Mouse (Mus musculus) brain, embryonic 14.5 days (tissue): ENCODE results near the gene Cradd. TPM values are rescaled to one million over a fixed set of nuclear protein-coding genes. Genes with fewer than 3 reads are reported as not detected.
A peak's percentile ranks its signal among the peaks of the same experiment; 100 is the strongest.

ENCODE experiments used
- DNase-seq: peaks from one replicate; pipeline ENCODE4 v3.0.0-alpha.2; 2011; ENCODE audit warnings: low read depth
- CTCF ChIP-seq: fragments of 200-500 bp; IDR thresholded peaks from 2 replicates; pipeline ENCODE4 v1.5.1; 2012; ENCODE audit warnings: inconsistent platforms, mild to moderate bottlenecking, moderate library complexity, borderline replicate concordance; ENCODE audit not compliant: insufficient read depth, insufficient read length; ENCODE audit errors: extremely low read depth
- POLR2A ChIP-seq: fragments of 200-500 bp; IDR thresholded peaks from 2 replicates; pipeline ENCODE4 v1.6.1; 2012; ENCODE audit warnings: mild to moderate bottlenecking, inconsistent platforms, borderline replicate concordance; ENCODE audit not compliant: poor library complexity, insufficient read depth, insufficient read length, severe bottlenecking; ENCODE audit errors: extremely low read depth
- polyA plus RNA-seq: library from polyadenylated mRNA; depleted of rRNA; stranded (reverse); fragments of >200 nt; gene quantifications from 2 replicates; pipeline ENCODE4 v1.2.3, GENCODE M21; 2012; rRNA removed

Cradd gene
- 10.1 and 10.8 TPM in 2 replicates for polyA plus RNA-seq

- peak; percentile 99 for DNase-seq
Measured at GRCm38 (mm10) chr10:95323393-95324277, at the start of gene Cradd. Gene Cradd, minus strand, starts transcription at chr10:95324133.

GRCm38 (mm10) chr10:95373340-95373739, 49.4 kb upstream of the Cradd start:
- no peak for TF ChIP-seq CTCF
- no peak for TF ChIP-seq POLR2A
- DNase-seq, result peak; percentile 76

More at GRCm38 (mm10) chr10:95323393-95324277, at the start of gene Cradd:
- no peak for TF ChIP-seq CTCF
- TF ChIP-seq POLR2A, result peak; percentile 31; the same call in 1 of the 2 replicates

- DNase-seq, result no peak
- TF ChIP-seq CTCF (no peak), POLR2A (no peak)
Measured at GRCm38 (mm10) chr10:95371942-95372341, 48.0 kb upstream of the Cradd start.

- no peak for DNase-seq
- TF ChIP-seq CTCF (no peak), POLR2A (no peak)
Measured at GRCm38 (mm10) chr10:95369190-95369589, 45.3 kb upstream of the Cradd start.

GRCm38 (mm10) chr10:95368151-95368550, 44.2 kb upstream of the Cradd start:
- TF ChIP-seq CTCF (no peak), POLR2A (no peak)
- DNase-seq, result no peak

GRCm38 (mm10) chr10:95367661-95368089, 43.7 kb upstream of the Cradd start:
- DNase-seq, result peak; percentile 29
- TF ChIP-seq CTCF, result no peak

- TF ChIP-seq CTCF, result no peak
- no peak for TF ChIP-seq POLR2A
- no peak for DNase-seq
Measured at GRCm38 (mm10) chr10:95367241-95367640, 43.3 kb upstream of the Cradd start.

GRCm38 (mm10) chr10:95362326-95362725, 38.4 kb upstream of the Cradd start:
- no peak for DNase-seq
- TF ChIP-seq POLR2A, result no peak
- TF ChIP-seq CTCF, result no peak

- TF ChIP-seq POLR2A (no peak), CTCF (no peak)
- no peak for DNase-seq
Measured at GRCm38 (mm10) chr10:95361260-95361841, 37.4 kb upstream of the Cradd start.

GRCm38 (mm10) chr10:95360048-95360447, 36.1 kb upstream of the Cradd start:
- no peak for DNase-seq

GRCm38 (mm10) chr10:95357721-95358120, 33.8 kb upstream of the Cradd start:
- TF ChIP-seq POLR2A (no peak), CTCF (no peak)
- no peak for DNase-seq

More at GRCm38 (mm10) chr10:95360048-95360447, 36.1 kb upstream of the Cradd start:
- no peak for TF ChIP-seq POLR2A
- no peak for TF ChIP-seq CTCF
